Mouse (Mus musculus) urinary bladder, adult 2 months (tissue): ENCODE measurements around the gene Pcdh7. TPM values are rescaled to one million over a fixed set of nuclear protein-coding genes. Genes with fewer than 3 reads are reported as not detected.

Experiments
- DNase-seq: peaks from one replicate; pipeline ENCODE4 v3.0.0; 2022; ENCODE audit warnings: low spot score
- polyA plus RNA-seq: library from polyadenylated mRNA; depleted of rRNA; stranded (reverse); fragments of >200 nt; gene quantifications from 2 replicates; pipeline ENCODE4 v1.2.3, GENCODE M21; 2012

Gene Pcdh7
- polyA plus RNA-seq, 1 experiment = 31.7 TPM

DNA sequence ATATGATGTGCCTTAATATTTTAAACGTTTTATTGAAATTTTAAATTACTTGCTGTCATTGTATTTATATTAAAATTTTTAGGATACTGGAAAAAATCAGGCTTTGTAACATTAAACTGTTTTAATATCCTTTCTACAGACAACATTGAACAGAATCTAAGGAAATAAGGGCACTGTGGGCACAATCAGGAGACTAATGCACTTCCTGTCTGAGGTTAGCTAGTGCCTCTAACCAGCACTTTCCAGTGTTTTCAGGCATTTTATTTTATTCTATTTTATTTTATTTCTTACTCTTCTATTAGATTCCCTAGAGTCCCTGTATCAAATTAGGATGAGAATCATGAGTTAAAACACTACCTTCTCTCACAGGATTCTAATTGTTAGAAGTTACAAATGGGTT, 28.1 kb downstream of the Pcdh7 start:
- DNase-seq = no peak

GRCm38 (mm10) chr5:57750320-57750719, 32.6 kb downstream of the Pcdh7 start:
- no peak for DNase-seq

GRCm38 (mm10) chr5:57755791-57756190, 38.0 kb downstream of the Pcdh7 start:
- no peak for DNase-seq

DNA sequence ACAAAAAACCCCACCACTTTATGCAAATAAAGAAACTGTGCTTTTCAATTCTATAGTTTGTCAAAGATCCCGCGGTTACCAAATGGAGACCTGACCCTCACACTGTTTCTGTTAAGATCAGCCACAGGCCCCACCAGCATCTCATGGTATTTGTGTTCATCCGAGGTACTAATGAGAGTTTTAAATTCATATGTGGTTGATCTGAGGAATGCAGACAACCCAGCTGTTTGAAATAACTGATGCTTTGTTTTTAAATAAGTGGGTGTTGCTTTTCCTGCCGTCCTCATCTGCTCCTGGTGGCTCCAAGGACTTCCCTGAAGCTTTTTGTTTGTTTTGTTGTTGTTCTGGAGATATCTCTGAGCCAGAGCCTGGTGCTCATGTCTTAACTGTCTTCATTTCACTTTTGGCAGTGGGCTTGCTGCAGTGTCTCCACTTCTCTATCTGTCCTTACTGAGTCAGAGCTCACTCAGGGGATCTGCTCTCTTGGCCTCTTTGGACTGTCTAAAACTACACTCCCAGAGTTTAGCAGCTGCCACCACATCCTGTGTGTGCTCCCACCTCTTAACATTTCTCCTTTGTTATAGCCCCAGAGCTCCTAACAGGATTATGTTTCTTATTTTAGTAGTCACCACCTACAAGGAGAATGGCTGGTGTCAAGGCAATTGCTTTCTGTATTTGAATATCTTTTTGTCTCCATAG, 39.1 kb downstream of the Pcdh7 start:
- no peak for DNase-seq

DNA sequence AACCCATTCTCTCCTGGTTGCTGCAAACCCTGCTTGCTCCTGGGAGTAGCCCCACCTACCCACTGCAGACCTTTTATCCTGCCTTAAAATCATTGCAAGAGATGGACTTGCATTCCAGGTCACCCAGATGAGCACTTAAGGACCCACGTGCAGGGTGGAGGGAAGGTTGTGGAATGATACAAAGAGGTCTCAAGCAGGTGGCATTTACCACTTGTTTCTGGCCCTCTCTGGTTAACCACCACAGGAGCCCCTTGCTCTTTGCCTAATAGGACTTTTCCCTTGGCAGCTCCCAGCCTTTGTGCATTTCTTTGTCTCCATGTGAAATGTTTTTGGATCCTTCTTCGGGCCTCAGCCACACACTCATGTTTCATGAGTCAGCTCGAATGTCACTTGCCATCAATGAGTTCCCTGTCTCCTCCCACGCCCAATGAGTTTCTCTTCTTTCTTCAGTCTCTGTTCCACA, 39.7 kb downstream of the Pcdh7 start:
- DNase-seq = no peak

DNA sequence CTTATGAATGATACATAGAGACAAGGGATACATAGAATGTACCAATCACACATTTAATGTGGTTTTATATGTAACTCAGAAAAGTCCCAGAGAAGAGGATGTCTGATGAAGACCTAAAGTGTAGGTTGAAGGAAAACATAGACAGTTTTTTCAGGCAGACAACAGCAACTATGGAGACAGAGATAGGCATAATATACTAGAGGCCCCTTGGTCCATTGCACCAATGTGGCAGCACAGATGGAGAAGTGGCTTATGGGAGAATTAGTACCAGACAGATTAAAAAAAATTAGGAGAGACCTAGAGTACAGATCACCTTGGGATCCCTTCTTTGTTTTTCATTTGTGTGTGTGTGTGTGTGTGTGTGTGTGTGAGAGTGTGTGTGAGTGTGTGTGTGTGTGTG, 41.2 kb downstream of the Pcdh7 start:
- DNase-seq = no peak

DNA sequence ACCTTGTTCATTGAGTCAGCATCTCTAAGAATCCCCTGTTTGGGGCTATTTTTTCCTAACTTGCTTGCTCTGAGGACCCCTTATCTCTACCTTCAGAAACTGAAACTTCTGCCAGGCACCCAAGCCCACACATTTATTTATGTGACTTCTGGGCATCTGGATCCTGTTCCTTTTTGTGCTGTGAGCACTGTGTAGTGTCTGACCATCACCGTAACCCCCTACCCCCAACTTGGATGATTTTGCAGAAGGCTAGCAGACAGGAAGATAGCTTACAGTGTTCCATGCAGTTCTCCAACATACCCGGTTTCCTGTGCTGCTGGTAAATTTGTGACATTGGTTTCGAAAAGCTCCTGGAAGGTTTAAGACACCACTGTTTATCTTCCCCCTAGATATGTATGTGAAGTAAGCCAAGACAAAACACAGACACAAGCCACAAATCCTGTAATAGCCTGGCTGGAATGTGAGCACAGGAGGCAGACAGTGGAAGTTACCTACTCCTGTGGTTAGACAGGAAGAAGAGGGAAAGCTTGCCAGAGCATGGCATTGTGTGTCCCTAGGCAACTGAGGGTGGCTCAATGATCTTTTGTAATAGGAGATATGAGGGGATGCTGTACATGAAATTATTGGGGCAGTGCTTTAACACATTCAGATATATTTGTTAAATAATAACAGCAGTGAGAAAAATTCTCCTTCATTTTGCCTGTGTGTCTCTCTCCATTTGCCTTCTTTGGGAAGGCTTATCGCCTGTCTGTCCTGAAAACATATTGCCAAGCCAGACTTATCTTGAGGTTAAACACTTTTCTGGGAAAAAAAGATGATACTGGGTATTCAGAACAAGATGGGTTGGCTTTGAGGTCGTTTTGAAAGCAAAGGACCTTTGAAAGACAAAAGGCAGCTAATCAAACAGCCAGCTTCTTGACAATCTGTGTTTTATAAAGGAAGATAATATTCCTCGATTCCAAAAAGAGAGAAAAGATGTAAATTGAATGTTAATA, 42.6 kb downstream of the Pcdh7 start:
- DNase-seq = no peak

DNA sequence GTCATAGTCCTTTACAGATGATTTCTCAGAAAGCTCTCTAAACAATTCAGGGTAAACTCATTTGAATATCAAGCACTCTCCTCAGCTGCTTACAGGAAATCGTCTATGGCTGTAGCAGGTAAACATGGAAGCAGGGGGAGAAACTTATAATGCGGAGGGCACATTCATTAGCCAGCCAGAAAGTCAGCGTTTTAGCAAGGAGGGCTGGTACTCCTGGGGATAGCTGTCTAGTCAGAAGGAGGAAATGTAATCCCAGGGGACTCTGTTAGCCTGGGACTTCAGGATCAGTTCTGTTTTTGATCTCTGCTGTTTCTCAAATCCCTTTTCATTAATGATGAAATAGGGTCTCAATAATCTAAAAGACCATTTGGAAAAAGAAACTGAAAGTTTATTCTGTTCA, 47.6 kb downstream of the Pcdh7 start:
- DNase-seq = no peak

GRCm38 (mm10) chr5:57767346-57767745, 49.6 kb downstream of the Pcdh7 start:
- no peak for DNase-seq

- DNase-seq = no peak
These were observed 50.8 kb downstream of the Pcdh7 start for GRCm38 (mm10) chr5:57768469-57769022.

GRCm38 (mm10) chr5:57769644-57770043, 51.9 kb downstream of the Pcdh7 start:
- no peak for DNase-seq

GRCm38 (mm10) chr5:57770364-57770763, 52.6 kb downstream of the Pcdh7 start:
- no peak for DNase-seq

DNA sequence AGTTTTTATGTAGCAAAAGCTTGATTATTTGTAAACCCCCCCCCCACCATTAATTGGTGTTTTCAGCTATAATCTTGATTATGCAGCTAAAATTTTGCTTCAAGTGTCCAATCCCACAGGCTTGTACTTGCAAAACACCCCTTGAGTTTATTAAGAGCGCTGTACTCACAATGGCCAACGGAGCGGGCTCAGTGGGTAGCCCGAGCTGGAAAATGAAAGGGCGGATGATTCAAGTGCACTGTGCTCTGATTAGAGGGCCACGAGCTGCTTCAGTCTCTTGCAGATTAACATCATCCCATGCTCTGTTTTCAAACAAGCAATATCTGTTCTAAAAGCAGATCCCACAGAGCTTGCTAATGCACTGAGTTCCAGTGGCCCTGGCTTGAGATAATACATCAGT, 53.4 kb downstream of the Pcdh7 start:
- no peak for DNase-seq

GRCm38 (mm10) chr5:57772711-57773110, 54.9 kb downstream of the Pcdh7 start:
- no peak for DNase-seq

DNA sequence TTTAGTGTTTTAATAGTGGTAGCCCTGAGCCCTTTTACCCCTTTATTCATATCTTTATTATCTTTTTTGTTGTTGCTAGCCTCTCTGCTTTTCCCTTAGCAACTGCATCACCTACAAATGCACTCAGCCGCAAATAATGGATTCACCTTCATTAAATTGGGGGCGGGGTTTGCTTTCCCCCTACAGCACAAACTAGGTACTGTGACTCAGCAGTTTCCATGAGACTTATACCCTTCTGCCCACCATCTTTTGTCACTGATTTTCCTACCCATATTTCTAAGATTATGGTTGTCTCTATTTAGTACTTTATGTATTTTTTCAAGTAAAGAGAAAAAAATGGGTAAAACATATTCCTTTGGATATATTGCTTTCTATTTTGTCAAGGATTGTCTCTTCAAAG, 56.7 kb downstream of the Pcdh7 start:
- DNase-seq = no peak

- no peak for DNase-seq
These were observed 60.3 kb downstream of the Pcdh7 start for GRCm38 (mm10) chr5:57778093-57778492.

- no peak for DNase-seq
These were observed 62.2 kb downstream of the Pcdh7 start for GRCm38 (mm10) chr5:57779951-57780350.

DNA sequence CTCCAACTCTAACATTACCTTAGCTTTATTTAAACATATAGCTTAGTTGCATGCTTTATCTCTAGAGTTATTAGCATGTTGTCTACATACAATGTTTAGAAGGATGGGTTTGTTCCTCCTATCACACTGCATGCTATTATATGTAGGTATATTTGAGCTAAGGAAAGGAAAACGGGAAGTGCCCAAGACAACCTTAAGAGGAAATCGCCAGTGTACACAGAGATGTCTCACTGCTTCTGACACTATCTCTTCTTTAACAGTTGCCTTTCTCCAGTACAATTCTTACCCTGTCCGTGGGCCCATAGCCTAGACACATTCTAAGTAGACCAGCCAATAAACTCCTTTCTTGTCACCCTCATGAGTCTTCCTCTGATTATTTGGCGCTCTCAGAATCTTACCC, 62.8 kb downstream of the Pcdh7 start:
- DNase-seq = no peak

DNA sequence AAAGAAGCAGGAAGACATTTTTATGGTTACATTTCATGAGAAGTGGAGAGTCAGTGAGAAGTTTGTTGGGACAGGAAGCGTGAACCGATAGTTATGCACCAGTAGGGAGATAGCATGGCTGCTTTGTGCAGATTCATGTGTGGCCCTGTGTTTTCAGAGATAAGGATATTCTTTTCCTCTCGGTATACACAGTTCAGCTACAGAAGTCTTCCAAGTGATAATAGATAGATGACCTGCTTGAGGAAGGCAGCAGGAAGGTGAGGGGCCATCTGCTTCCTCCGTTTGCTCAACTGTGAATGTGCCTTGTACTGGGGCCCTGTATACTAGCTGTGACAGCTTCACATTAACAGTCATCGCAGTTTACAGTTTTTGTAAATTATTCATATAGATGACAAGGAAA, 64.2 kb downstream of the Pcdh7 start:
- DNase-seq = no peak

- no peak for DNase-seq
These were observed 64.8 kb downstream of the Pcdh7 start for GRCm38 (mm10) chr5:57782546-57782945.

DNA sequence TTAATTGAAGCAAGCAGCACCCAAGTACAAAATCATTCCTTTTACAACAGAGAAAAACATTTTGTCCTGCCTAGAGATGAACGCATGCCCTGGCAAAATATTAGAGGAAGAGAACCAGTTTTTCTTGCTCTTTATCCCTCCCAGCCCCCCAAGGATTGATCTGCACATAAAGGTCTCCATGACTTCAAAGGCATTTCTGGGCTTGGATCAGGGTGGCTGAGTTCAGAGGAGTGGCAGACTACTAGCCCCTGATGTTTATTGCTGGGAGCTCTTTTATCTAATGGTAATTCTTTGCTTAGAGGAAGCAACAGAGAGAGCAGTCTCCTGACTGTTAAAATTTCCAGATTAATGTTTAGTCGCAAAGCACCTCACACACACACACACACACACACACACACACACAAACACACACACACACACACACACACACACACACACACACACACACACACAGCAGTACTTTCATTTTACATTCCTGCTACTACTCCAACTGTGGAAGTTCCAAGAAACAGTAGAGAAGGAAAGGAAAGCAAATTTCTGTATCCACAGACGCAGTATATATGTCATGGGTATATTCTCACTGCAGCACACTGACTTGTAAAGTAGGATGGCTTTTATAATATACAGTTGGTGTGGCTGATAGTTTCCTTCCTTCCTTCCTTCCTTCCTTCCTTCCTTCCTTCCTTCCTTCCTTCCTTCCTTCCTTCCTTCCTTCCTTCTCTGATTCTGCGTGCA, 71.2 kb downstream of the Pcdh7 start:
- DNase-seq = no peak

- DNase-seq = no peak
These were observed 78.6 kb downstream of the Pcdh7 start for GRCm38 (mm10) chr5:57796337-57796736.
